Mouse (Mus musculus) limb, embryonic 14.5 days (tissue): ENCODE measurements around the gene Zbtb3. TPM values are rescaled to one million over a fixed set of nuclear protein-coding genes. Genes with fewer than 3 reads are reported as not detected.
A peak's percentile ranks its signal among the peaks of the same experiment; 100 is the strongest.

Experiments used
- ATAC-seq: fragments of 200-750 bp; cut with Nextera tagmentation; 2 replicates; pipeline ENCODE4 v1.8.0; 2017; ENCODE audit warnings: low read depth, moderate number of reproducible peaks, moderate TSS enrichment; ENCODE audit not compliant: low FRiP score
- DNase-seq: peaks from one replicate; pipeline ENCODE4 v3.0.0-alpha.2; 2015; ENCODE audit warnings: low spot score
- H3K27ac ChIP-seq: fragments of 300-500 bp; sonication (generic); replicated peaks from 2 replicates; pipeline ENCODE4 v1.5.1; 2014; ENCODE audit warnings: low read depth, mild to moderate bottlenecking, low read length, moderate library complexity, mixed read lengths
- H3K27me3 ChIP-seq: fragments of 300-500 bp; sonication (generic); 2 replicates; pipeline ENCODE4 v1.6.1; 2014; ENCODE audit warnings: low read length, mixed read lengths; ENCODE audit not compliant: control insufficient read depth, insufficient read depth
- H3K36me3 ChIP-seq: fragments of 300-500 bp; sonication (generic); 2 replicates; pipeline ENCODE4 v1.6.1; 2014; ENCODE audit warnings: mild to moderate bottlenecking, low read length, moderate library complexity, mixed read lengths; ENCODE audit not compliant: control insufficient read depth, insufficient read depth
- H3K4me1 ChIP-seq: fragments of 300-500 bp; sonication (generic); 2 replicates; pipeline ENCODE4 v1.6.1; 2014; ENCODE audit warnings: antibody characterized with exemption, low read length, mixed read lengths; ENCODE audit not compliant: control insufficient read depth, insufficient read depth
- H3K4me2 ChIP-seq: fragments of 300-500 bp; sonication (generic); replicated peaks from 2 replicates; pipeline ENCODE4 v1.6.1; 2014; ENCODE audit warnings: low read depth, mild to moderate bottlenecking, low read length, moderate library complexity; ENCODE audit not compliant: severe bottlenecking
- H3K4me3 ChIP-seq: fragments of 300-500 bp; sonication (generic); replicated peaks from 2 replicates; pipeline ENCODE4 v1.5.1; 2014; ENCODE audit warnings: low read length
- H3K9ac ChIP-seq: fragments of 300-500 bp; sonication (generic); 2 replicates; pipeline ENCODE4 v1.6.1; 2014; ENCODE audit warnings: mild to moderate bottlenecking, low read depth, low read length, moderate library complexity; ENCODE audit not compliant: severe bottlenecking
- H3K9me3 ChIP-seq: fragments of 300-500 bp; sonication (generic); 2 replicates; pipeline ENCODE4 v1.6.1; 2016; ENCODE audit warnings: low read length; ENCODE audit not compliant: control insufficient read depth
- POLR2A ChIP-seq: fragments of 200-500 bp; IDR thresholded peaks from 2 replicates; pipeline ENCODE4 v1.8.0; 2012; ENCODE audit warnings: inconsistent platforms, mild to moderate bottlenecking, moderate library complexity, borderline replicate concordance; ENCODE audit not compliant: insufficient read depth, insufficient read length; ENCODE audit errors: extremely low read depth
- WGBS: fragments of 180-500 bp; shearing (Covaris S2); extraction: QIAGEN DNeasy Blood & Tissue Kit; methylation state at CpG from one replicate; pipeline ENCODE4 v1.1.7; 2014; 5-methylcytosine and 5-hydroxymethylcytosine counted together
- polyA plus RNA-seq, 2 experiments: library from polyadenylated mRNA; depleted of rRNA in 1 of 2; stranded (reverse) in 1 of 2; unstranded in 1 of 2; fragments of >200 nt; fragmentation: Nextera tagmentation in 1 of 2; extraction: Ambion mirVana in 1 of 2; gene quantifications; 2 replicates each; pipeline versions ENCODE4 v1.2.1 to v1.2.3; 2012 to 2014

Gene Zbtb3
- polyA plus RNA-seq, 2 experiments = 3.9 to 5.3 TPM

- peak overlapping the region; percentile 56 for H3K4me3 ChIP-seq
- peak overlapping the region; percentile 93 for H3K9ac ChIP-seq
- peak overlapping the region; percentile 98 for H3K4me2 ChIP-seq
- no peaks in the 10 kb centered on the region for H3K9me3 ChIP-seq
- DNase-seq = no peak
- 55% methylated on average over 6 of the region's 6 CpGs for WGBS
- peaks cover 23% of the 10 kb centered on the region for H3K4me1 ChIP-seq
- TF ChIP-seq POLR2A = no peak
- peak overlapping the region; percentile 99 for H3K27ac ChIP-seq
- H3K27me3 ChIP-seq = no peaks in the 10 kb centered on the region
- H3K36me3 ChIP-seq = peaks cover 52% of the 10 kb centered on the region
- ATAC-seq = no peak
These were observed 28.9 kb upstream of the Zbtb3 start for GRCm38 (mm10) chr19:8773409-8773808.

- DNase-seq = peak; percentile 97
- Histone ChIP-seq H3K36me3 (peaks cover 47% of the 10 kb centered on the region), H3K27ac (peak within 1 kb of the TSS; percentile 99)
These were observed 28.1 kb upstream of the Zbtb3 start, which contains the start of gene Tmem179b for GRCm38 (mm10) chr19:8774086-8774835. TSS of gene Tmem179b (minus strand) at chr19:8774467.

GRCm38 (mm10) chr19:8774951-8775421 lies 27.4 kb upstream of the Zbtb3 start:
- no peak for DNase-seq
- peak overlapping the region; percentile 93 for H3K9ac ChIP-seq
- peak; percentile 17; the same call in 1 of the 2 replicates for ATAC-seq

More at GRCm38 (mm10) chr19:8774086-8774835, 28.1 kb upstream of the Zbtb3 start, which contains the start of gene Tmem179b:
- under 1% methylated on average over 63 of the region's 68 CpGs for WGBS
- peak; percentile 92 for ATAC-seq
- H3K4me2 ChIP-seq = peak within 1 kb of the TSS; percentile 98
- H3K27me3 ChIP-seq = no peaks in the 10 kb centered on the region
- peaks cover 23% of the 10 kb centered on the region for H3K4me1 ChIP-seq
- H3K4me3 ChIP-seq = peak within 1 kb of the TSS; percentile 56
- peak; percentile 80; the same call in 1 of the 2 replicates for TF ChIP-seq POLR2A
- no peaks in the 10 kb centered on the region for H3K9me3 ChIP-seq
- peak within 1 kb of the TSS; percentile 93 for H3K9ac ChIP-seq

GRCm38 (mm10) chr19:8786008-8786781 lies 16.2 kb upstream of the Zbtb3 start, which contains the start of gene Taf6l:
TSS of gene Taf6l (minus strand) at chr19:8786417.
- Histone ChIP-seq H3K27me3 (no peaks in the 10 kb centered on the region), H3K9ac (peak within 1 kb of the TSS; percentile 67), H3K9me3 (no peaks in the 10 kb centered on the region), H3K4me1 (0 out of 2 replicates have a peak, but pooled peaks cover 5% of the 10 kb centered on the region), H3K36me3 (peaks cover 24% of the 10 kb centered on the region), H3K4me3 (peak within 1 kb of the TSS; percentile 76), H3K4me2 (peak within 1 kb of the TSS; percentile 48), H3K27ac (peak within 1 kb of the TSS; percentile 79)
- WGBS = under 1% methylated on average over 32 of the region's 32 CpGs
- peak; percentile 100 for ATAC-seq
- peak; percentile 97 for DNase-seq
- TF ChIP-seq POLR2A = peak; percentile 13; the same call in 1 of the 2 replicates

More at GRCm38 (mm10) chr19:8774951-8775421, 27.4 kb upstream of the Zbtb3 start:
- Histone ChIP-seq H3K27me3 (no peaks in the 10 kb centered on the region), H3K9me3 (no peaks in the 10 kb centered on the region), H3K4me2 (peak overlapping the region; percentile 98), H3K36me3 (peaks cover 45% of the 10 kb centered on the region), H3K4me1 (peaks cover 23% of the 10 kb centered on the region), H3K4me3 (peak overlapping the region; percentile 56), H3K27ac (peak overlapping the region; percentile 99)
- TF ChIP-seq POLR2A = no peak
- WGBS = 5% methylated on average over 19 of the region's 20 CpGs

GRCm38 (mm10) chr19:8788521-8788920 lies 13.8 kb upstream of the Zbtb3 start:
- WGBS = 27% methylated on average over 3 of the region's 3 CpGs
- Histone ChIP-seq H3K4me1 (0 out of 2 replicates have a peak, but pooled peaks cover 5% of the 10 kb centered on the region), H3K36me3 (peaks cover 21% of the 10 kb centered on the region), H3K9ac (no peak overlapping the region), H3K4me3 (no peak overlapping the region), H3K4me2 (no peak overlapping the region), H3K27ac (no peak overlapping the region), H3K27me3 (no peaks in the 10 kb centered on the region), H3K9me3 (no peaks in the 10 kb centered on the region)
- no peak for DNase-seq
- no peak for ATAC-seq
- no peak for TF ChIP-seq POLR2A
